Mouse (Mus musculus): Measurements from ENCODE around the gene Skp2.

GRCm38 (mm10) chr15:9140684-9141171, 14.5 kb downstream of the Skp2 start:
- TF ChIP-seq POLR2A (IDR thresholded peaks at IDR 0.05; ENCODE audit: low read depth, low read length) (no peak), CTCF (IDR thresholded peaks at IDR 0.05; ENCODE audit: borderline replicate concordance, insufficient read depth, low read length) (no peak)

Measured in embryonic fibroblast, embryonic 13.5 days (primary cell).